ENCODE assay signal across 8 mouse cellular contexts in genomic region chr2:101722370-101723332, GRCm38 (mm10). TPM values are rescaled to one million over a fixed set of nuclear protein-coding genes. Genes with fewer than 3 reads are reported as not detected.
DNase-seq lines count a peak whose midpoint lies in the region; ATAC-seq and TF ChIP-seq lines count a peak whose summit lies in the region.

No protein-coding gene starts in this region.

- no peak overlapping the region for H3K4me2 ChIP-seq in limb, embryonic 15.5 days

- H3K4me1 ChIP-seq in limb, embryonic 15.5 days: peaks cover 17% of the 10 kb centered on the region

- H3K27ac ChIP-seq in limb, embryonic 15.5 days: peak overlapping the region; percentile 54; the same call in 1 of the 2 replicates

- 0 out of 2 replicates have a peak, but pooled peaks cover 8% of the 10 kb centered on the region for H3K36me3 ChIP-seq in limb, embryonic 15.5 days

- H3K27me3 ChIP-seq in limb, embryonic 15.5 days: no peaks in the 10 kb centered on the region

- H3K9me3 ChIP-seq in limb, embryonic 15.5 days: no peaks in the 10 kb centered on the region

- 51% methylated on average over 8 of the region's 8 CpGs for WGBS in limb, embryonic 15.5 days

- no peak for TF ChIP-seq POLR2A in brain, embryonic 14.5 days (IDR thresholded peaks at IDR 0.05; ENCODE audit: borderline replicate concordance, extremely low read depth, insufficient read depth, insufficient read length, poor library complexity, severe bottlenecking)

- H3K9ac ChIP-seq in limb, embryonic 15.5 days: no peak overlapping the region

- no peak for ATAC-seq in limb, embryonic 15.5 days (ENCODE audit: insufficient number of reproducible peaks, low FRiP score, low TSS enrichment, low read depth)

- peak; percentile 14 for DNase-seq in kidney, adult 9 months
- no peak for DNase-seq in kidney, postnatal 25 days
- peak; percentile 75 for DNase-seq in brain, embryonic 14.5 days (ENCODE audit: low read depth)
- peak; percentile 26 for DNase-seq in gastrocnemius, postnatal 25 days
- no peak for DNase-seq in spleen, postnatal 10 days (ENCODE audit: low spot score in 2 of 2)
- no peak for DNase-seq in thymus, postnatal 14 days
- DNase-seq in urinary bladder, postnatal 14 days (ENCODE audit: low spot score): no peak

- no peak overlapping the region for H3K4me3 ChIP-seq in limb, embryonic 15.5 days

- TF ChIP-seq CTCF in brain, embryonic 14.5 days (IDR thresholded peaks at IDR 0.05; ENCODE audit: borderline replicate concordance, extremely low read depth, insufficient read depth, insufficient read length): no peak

RNA-seq across cellular contexts. Expression of gene Traf6, which starts 44.4 kb away (rescaled TPM):
- 15.1 and 15.9 TPM in 2 replicates for polyA plus RNA-seq in brain, embryonic 14.5 days (2012; rRNA removed)
- 1 to 10 TPM; 7.8 to 8.6 TPM for total RNA-seq in gastrocnemius, postnatal 25 days (2021)
- polyA plus RNA-seq in limb, embryonic 15.5 days (2015; fragmentation: Nextera tagmentation; extraction: Ambion mirVana): 10.3 and 10.5 TPM in 2 replicates

Comparison
In these comparisons a context has a peak if more than half of its experiments do, and no peak if none do; other contexts are left out.
1. DNase-seq: peak in kidney, adult 9 months (single experiment), brain, embryonic 14.5 days (single experiment) and gastrocnemius, postnatal 25 days (single experiment); none in kidney, postnatal 25 days (0 of 2), spleen, postnatal 10 days (0 of 2), thymus, postnatal 14 days (single experiment) and urinary bladder, postnatal 14 days (single experiment).